Mouse (Mus musculus) forelimb bud, embryonic 11.5 days (tissue): ENCODE data around the gene Rnls.
A peak's percentile ranks its signal among the peaks of the same experiment; 100 is the strongest.

Experiments
- DNase-seq: peaks from one replicate; pipeline ENCODE4 v3.0.0-alpha.2; 2012; ENCODE audit warnings: low read depth, low spot score

The Rnls gene

GRCm38 (mm10) chr19:33201181-33201580 is 190.9 kb downstream of the Rnls start:
- DNase-seq = no peak

DNA sequence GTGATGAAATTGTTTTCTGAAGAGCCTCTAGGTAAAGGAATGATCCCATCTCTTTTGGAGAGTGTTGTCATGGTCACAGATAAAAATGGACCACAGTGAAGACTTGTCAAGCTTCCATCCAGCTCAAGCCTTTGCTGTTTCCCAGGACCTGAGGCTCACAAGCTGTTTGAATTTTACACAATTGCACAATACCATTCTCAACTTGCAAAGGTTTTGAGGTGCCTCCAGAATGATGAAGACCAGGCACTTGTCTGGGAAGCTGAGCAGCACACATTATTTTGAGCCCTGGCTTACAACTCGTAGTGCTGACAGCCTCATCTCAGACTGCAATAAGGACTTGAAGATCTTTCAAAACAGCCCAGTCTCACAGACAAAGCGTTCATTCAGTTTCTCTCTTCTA is 200.0 kb downstream of the Rnls start:
- DNase-seq = no peak

GRCm38 (mm10) chr19:33188766-33189165 is 203.3 kb downstream of the Rnls start:
- no peak for DNase-seq

DNA sequence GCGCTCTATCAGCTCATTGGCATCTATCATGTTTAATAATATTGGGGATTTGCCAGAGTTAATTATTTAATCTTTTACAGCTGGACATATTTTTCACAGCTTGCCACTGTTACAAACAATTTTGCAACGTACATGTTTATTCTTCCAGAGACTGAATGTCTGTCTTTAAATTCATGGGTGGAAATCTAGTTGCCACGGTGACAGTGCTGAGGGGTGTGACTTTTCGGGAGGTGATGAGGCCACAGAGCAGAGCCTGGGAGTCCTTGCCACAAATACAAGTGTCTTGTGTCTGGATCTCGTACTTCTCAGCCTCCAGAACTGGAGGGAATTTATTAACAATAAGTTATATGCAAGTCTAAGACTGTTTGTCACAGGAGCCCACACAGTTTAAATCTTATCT is 212.5 kb downstream of the Rnls start:
- no peak for DNase-seq

DNA sequence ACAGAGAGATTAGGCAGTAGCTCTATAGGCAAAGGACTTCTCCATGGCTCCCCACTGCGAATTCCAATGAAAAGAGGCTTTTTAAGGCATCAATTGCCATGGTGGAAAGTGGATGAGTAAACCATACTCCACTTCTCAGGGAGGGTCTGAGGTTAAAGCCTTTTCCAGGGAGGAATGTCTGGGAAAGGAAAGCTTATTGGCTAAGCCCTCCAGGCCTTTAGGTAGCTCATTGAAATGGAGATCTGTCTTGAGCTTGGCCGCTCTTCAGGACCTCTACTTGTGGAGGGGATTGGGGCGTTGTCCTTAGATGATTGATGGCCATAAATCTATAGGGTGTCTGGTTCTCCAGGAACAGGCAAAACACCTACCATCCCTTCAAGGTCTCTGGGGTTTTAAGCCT is 213.2 kb downstream of the Rnls start:
- no peak for DNase-seq

- DNase-seq = no peak
Measured at GRCm38 (mm10) chr19:33178367-33178766, 213.7 kb downstream of the Rnls start.

DNA sequence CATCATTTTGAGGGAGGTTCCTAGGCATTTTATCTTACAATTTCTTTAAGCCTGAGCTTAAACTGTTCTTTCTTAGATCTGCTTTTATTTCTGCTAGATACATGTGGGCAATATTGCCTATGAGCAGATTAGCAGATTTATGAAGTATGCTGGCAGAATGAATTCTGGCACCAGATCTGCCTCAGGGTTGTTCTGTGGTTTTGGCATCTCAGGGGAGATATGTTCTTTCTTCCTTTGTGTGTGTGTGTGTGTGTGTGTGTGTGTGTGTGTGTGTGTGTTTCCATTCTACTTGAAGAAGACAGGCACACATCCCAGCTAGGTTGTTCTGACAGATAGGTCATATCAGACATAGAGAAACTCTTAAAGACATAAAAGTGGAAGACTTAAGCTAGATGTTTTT is 218.1 kb downstream of the Rnls start:
- DNase-seq = no peak

DNA sequence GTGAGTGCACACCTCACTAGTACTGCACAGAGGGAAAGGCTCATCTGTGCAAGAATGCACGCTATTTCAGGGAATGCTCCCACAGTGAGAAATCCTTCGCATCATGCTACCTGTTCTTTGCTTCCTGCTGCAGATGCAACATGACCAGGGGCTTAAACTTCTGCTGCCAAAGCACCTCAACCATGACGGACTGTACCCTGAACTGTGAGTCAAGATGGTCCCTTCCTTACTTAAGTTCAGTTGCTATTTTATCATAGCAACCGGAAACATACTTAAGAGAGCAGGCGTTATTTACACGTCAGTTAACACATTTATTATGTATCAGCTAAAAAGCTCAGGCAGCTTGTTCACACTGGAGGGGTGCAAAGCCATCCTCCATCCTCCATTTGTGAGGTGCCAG is 222.2 kb downstream of the Rnls start:
- DNase-seq = no peak

DNA sequence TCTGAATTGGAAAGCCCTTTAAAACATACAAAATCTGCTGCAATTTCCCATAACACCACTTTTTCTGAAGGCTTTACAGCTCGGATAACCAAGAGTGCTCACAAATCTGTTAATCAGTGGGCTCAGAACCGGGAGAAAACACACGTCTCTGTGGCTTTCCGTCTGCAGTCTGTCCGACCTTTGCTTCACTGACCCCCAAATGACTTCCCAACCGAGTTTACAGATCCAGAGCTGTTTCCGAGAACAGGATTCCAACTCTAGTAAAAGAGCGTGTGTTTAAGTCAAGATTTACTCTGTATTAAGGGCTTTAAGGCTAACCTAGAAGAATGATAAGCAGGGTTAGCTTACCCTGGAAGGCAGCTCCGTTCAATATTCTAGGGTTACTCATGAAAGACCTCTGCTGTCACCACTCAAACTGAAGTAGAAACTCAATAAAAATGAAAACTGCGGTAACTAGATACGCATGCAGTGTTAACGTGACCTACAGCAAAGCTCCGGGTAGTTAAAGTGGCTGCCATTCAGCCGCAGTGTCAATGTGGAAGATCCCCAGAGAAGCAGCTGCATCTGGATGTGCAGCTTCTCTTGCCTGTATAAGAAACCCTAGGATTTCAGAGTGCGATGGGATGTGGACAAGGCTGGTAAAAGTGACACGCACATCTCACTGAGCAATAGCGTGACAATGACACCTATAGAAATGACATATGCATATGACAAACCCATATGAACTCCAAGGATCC is 224.4 kb downstream of the Rnls start:
- peak; percentile 31 for DNase-seq

- no peak for DNase-seq
Measured at GRCm38 (mm10) chr19:33164801-33165200, 227.3 kb downstream of the Rnls start.

GRCm38 (mm10) chr19:33161903-33162302 is 230.2 kb downstream of the Rnls start:
- DNase-seq = no peak

DNA sequence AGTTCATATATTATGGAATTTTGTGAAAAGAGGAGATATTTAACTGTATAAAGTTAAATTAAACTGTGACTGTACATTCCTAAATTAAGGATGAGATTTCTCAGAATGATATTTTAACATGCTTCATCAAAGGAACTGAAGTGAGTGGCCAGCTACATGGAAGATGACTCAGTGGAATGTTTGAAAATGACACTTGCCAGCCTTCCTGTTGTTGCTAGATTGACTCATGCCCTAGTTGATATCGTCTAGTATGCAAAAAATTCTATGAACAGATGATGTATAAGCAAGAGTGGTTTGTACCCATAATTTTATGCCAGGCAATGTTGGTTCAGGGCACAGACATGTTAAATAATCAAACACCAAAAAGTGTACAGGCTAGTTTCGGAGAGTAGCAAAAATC is 232.2 kb downstream of the Rnls start:
- no peak for DNase-seq

GRCm38 (mm10) chr19:33159192-33159591 is 232.9 kb downstream of the Rnls start:
- no peak for DNase-seq

GRCm38 (mm10) chr19:33158234-33158633 is 233.9 kb downstream of the Rnls start:
- no peak for DNase-seq

DNA sequence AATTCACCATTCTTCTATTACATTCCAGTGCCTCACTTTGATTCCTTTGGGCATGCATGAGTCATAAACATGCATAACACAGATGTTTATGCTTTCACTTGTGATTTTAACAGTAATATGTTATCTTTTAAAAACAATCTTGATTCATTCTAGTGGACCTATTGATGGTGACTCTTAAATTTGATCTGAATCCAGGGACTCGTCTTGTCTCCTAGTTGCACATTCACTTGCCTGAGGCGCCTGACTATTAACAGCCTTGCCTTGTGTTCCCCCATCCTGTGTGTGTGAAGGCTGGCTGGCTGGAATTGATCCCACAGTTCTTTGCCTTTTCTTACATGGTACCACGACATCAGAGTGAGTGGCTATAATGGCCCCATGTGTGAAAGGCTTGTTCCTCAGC is 243.7 kb downstream of the Rnls start:
- no peak for DNase-seq

DNA sequence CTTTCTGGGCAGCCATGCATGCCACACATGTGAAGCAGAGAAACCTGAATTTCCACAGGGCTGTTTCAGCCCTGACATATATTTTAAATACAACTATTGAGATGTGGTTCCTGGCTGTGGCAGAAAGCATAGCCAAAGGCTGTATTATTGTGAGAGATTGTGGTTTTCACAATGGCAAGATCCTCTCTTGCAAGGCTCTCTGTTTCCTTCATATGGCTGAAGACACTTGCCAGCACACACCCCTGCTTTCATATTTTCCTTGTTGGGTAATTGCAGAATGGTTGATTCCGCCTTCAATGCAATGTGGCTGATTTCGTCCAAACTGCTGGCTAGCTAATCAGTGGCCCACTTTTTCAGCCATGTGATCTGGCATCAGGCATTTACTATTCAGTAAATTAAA is 248.9 kb downstream of the Rnls start:
- no peak for DNase-seq

GRCm38 (mm10) chr19:33137316-33137715 is 254.8 kb downstream of the Rnls start:
- DNase-seq = no peak

DNA sequence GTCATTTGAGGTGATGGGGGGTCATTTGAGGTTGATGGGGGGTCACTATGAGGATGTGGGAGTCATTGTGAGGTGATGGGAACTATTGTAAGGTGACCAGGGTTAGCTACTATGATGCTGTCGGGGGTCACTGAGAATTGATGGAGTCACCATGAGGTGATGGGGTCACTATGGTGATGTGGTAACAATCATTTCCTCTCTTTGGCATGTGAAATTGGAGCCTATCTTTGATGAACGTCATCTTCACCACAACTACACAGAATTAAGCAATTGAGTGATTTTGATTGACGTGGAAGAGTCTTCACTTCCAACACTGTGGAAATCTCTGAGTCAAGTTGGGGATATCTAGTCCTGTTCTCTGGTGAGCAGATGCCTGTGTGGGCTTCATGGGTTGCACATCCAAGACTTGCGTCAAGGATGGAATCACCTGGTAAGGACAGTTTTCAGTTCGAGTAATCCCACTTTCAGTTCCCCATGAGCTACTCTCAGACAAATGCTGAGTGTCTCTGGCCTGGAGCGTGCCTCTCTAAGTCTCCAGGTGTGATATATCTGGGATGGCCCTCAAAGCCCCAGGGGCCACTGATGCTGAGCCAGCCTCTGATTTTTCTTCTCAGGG is 269.4 kb downstream of the Rnls start:
- DNase-seq = no peak

- no peak for DNase-seq
Measured at GRCm38 (mm10) chr19:33119947-33120346, 272.1 kb downstream of the Rnls start.

- no peak for DNase-seq
Measured at GRCm38 (mm10) chr19:33118898-33119297, 273.2 kb downstream of the Rnls start.

DNA sequence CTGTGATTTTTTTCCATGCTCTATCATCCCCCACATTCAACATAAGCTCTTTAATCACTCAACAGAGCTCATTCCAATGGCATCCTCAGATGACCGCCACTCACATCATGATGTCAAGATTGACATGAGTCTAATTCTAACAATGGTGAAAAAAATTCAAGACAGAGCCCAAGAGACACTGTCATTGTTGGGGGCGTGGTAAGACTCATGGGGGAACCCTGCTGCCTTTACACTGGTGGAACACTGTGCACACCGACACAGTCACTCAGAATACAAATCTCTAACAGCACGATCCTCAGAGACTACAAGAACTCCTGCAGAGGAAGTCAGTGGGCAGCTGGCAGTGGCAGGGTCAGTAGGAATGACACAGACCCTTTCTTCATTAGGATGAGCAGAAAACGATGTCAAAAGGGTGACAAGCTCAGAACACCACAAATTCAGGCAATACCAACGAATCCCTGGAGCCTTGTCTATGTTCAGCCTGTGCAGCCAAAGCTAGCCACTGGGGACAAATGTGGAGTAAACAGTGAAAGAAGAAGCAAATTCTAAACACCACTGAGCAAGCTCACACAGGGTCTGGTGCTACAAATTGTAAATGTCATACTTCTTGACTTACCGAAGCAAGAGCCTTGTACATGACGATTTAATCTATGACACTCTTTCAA is 277.3 kb downstream of the Rnls start:
- DNase-seq = no peak

- no peak for DNase-seq
Measured at GRCm38 (mm10) chr19:33113746-33114145, 278.3 kb downstream of the Rnls start.

GRCm38 (mm10) chr19:33110404-33110803 is 281.7 kb downstream of the Rnls start:
- no peak for DNase-seq
